Mouse (Mus musculus) olfactory bulb, adult 2 months (tissue): ENCODE measurements around the gene Mrpl45. TPM values are rescaled to one million over a fixed set of nuclear protein-coding genes. Genes with fewer than 3 reads are reported as not detected.
A peak's percentile ranks its signal among the peaks of the same experiment; 100 is the strongest.

ENCODE experiments used
- H3K27ac ChIP-seq: fragments of 200-500 bp; 2 replicates; pipeline ENCODE4 v1.5.1; 2012; ENCODE audit warnings: low read depth, low read length; ENCODE audit not compliant: insufficient read depth
- H3K4me1 ChIP-seq: fragments of 200-500 bp; 2 replicates; pipeline ENCODE4 v1.6.1; 2012; ENCODE audit warnings: low read length; ENCODE audit not compliant: control insufficient read depth, insufficient read depth
- H3K4me3 ChIP-seq: fragments of 200-500 bp; 2 replicates; pipeline ENCODE4 v1.5.1; 2012; ENCODE audit warnings: mild to moderate bottlenecking, low read depth, low read length, moderate library complexity; ENCODE audit not compliant: insufficient read depth
- CTCF ChIP-seq: fragments of 200-500 bp; IDR thresholded peaks from 2 replicates; pipeline ENCODE4 v1.5.1; 2012; ENCODE audit warnings: low read depth, mild to moderate bottlenecking, low read length, moderate library complexity; ENCODE audit not compliant: insufficient read depth
- POLR2A ChIP-seq: fragments of 200-500 bp; IDR thresholded peaks from 2 replicates; pipeline ENCODE4 v1.6.1; 2012; ENCODE audit warnings: mild to moderate bottlenecking, low read depth, low read length, moderate library complexity; ENCODE audit not compliant: insufficient read depth
- WGBS: fragments of 180-500 bp; shearing (Covaris S2); methylation state at CpG from one replicate; pipeline ENCODE4 v1.1.7; 2018; 5-methylcytosine and 5-hydroxymethylcytosine counted together
- polyA plus RNA-seq: library from polyadenylated mRNA; stranded (reverse); fragments of >200 nt; gene quantifications from 2 replicates; pipeline ENCODE4 v1.2.4, GENCODE M21; 2012; ENCODE audit warnings: low replicate concordance; ENCODE audit not compliant: missing spikeins, insufficient read depth, insufficient read length

Gene Mrpl45
- polyA plus RNA-seq, 1 experiment, result not detected

DNA sequence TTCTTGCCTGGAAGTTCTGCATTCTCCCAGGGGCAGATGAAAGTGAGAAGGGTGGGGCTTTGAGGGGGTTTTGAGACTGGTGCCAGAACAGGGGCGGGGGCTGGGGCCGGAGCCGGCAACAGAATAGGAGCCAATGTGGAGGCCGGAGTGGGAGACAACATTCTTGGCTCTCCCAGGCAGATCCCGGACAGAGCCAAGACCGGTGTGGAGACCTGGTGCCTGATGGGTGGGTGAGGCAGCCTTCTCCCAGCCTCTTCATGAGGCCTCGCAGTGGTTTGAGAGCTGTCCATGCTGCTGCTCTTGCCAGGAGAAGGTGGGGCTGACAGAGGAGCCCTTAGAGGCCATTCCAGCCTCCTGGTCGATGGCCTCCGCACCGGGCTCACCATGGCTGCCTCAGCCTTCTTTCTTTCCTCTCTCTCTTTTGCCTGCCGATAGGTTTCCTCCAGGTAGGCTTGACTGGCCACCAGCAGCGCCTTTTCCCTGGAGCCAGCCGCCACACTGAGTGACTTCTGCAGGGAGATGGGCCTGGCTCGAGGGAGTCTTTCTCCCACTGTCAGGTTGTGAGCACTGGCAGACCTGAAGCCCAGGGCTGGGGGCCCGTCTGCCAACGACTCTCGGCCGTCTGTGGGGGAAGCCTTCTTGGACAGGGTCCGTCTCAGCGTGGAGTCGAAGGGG lies 22.9 kb downstream of the Mrpl45 start:
- Histone ChIP-seq H3K27ac (no peak overlapping the region), H3K4me1 (peaks cover 15% of the 10 kb centered on the region), H3K4me3 (no peak overlapping the region)
- no peak for TF ChIP-seq CTCF
- TF ChIP-seq POLR2A, result no peak
- WGBS, result 49% methylated on average over 21 of the region's 21 CpGs

- Histone ChIP-seq H3K4me3 (no peak overlapping the region), H3K27ac (no peak overlapping the region), H3K4me1 (peaks cover 20% of the 10 kb centered on the region)
- TF ChIP-seq CTCF (no peak), POLR2A (no peak)
- WGBS, result 38% methylated on average over 17 of the region's 17 CpGs
These were observed 23.4 kb downstream of the Mrpl45 start for GRCm38 (mm10) chr11:97338977-97339315.

- 54% methylated on average over 8 of the region's 8 CpGs for WGBS
- peaks cover 15% of the 10 kb centered on the region for H3K4me1 ChIP-seq
- no peak overlapping the region for H3K4me3 ChIP-seq
- no peak overlapping the region for H3K27ac ChIP-seq
- TF ChIP-seq POLR2A (no peak), CTCF (no peak)
These were observed 27.7 kb downstream of the Mrpl45 start for GRCm38 (mm10) chr11:97343175-97343574.

DNA sequence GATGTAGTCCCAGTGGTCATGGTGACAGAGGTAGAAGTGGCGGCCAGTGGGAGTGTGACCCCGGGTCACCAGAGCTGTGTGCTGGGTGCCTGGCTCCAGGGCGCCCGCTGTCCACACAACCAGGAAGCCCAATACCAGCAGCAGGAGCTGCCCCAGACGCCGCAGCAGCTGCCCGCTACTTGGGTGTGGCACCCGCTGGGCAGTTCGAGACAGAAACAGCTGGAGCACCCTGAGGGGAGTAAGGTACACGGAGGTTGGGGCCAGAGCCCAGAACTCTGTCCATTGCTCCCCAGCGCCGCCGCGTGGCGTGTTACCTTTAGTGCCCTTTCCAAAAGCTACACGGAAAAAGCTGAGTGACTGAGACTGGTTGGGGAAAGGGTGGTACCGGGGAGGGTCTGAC lies 28.1 kb downstream of the Mrpl45 start:
- WGBS, result 38% methylated on average over 17 of the region's 17 CpGs
- Histone ChIP-seq H3K4me1 (peaks cover 10% of the 10 kb centered on the region), H3K4me3 (no peak overlapping the region), H3K27ac (no peak overlapping the region)
- TF ChIP-seq CTCF (no peak), POLR2A (no peak)

DNA sequence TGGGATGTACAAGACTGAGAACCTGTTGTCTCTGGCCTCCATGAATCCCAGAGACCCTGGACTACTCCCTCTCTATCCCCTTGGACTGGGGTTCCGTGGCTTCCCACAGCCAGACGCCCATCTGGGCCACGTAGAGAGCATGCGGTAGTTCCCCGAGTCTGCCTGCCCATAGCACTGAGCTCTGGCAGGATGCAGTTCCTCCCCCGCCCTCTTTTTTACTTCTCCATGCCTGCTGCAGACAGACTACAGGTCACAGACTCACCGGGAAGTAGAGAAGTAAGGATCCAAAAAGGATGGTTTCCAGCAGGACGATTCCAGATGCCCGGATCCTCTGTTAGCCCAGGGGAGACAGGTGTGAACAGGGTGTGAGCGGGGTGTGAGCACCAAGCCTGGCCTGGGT lies 29.9 kb downstream of the Mrpl45 start:
- peaks cover 15% of the 10 kb centered on the region for H3K4me1 ChIP-seq
- 85% methylated on average over 10 of the region's 10 CpGs for WGBS
- no peak overlapping the region for H3K27ac ChIP-seq
- H3K4me3 ChIP-seq, result no peak overlapping the region
- TF ChIP-seq POLR2A (no peak), CTCF (no peak)

DNA sequence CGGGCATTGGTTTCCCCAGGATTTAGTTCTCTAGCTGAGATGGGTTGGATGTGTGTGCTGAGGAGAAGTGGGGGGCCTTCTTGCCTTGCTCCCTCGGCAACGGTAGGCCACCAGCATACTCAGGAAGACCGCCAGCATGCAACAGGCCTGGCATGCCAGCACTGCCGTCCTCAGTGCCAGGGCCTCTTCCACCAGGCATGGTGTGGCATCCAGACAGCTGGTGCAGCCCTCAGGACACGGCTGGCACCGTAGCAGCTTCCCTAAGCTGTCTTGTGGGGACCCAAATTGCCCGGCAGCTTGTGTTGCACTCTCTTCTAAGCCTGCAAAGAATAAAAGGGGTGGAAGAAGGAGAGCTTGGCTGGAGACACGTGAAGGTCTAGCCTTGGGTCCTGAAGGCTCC lies 30.9 kb downstream of the Mrpl45 start:
- Histone ChIP-seq H3K27ac (no peak overlapping the region), H3K4me3 (no peak overlapping the region), H3K4me1 (peaks cover 19% of the 10 kb centered on the region)
- TF ChIP-seq CTCF (no peak), POLR2A (no peak)
- 56% methylated on average over 9 of the region's 9 CpGs for WGBS

DNA sequence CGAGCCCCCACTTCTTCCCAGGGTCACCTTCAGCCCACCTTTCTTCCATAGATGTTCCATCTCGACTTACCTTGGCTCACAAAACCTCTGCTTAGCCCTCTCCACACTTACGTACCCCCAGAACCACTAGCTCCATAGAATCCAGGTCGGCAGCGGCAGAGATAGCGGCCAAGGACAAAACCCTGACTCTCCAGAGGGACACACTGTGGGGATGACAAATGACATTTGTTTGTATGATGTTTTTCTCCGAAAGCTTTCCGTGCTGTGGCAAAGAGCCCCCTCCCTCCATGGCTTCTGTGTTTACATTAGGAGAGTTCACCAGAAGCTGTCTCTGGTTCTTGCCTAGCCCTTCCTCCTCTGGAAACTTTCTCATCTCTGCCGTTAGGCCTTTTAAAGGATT lies 31.8 kb downstream of the Mrpl45 start:
- WGBS, result 92% methylated on average over 9 of the region's 9 CpGs
- Histone ChIP-seq H3K27ac (no peak overlapping the region), H3K4me1 (peaks cover 22% of the 10 kb centered on the region), H3K4me3 (no peak overlapping the region)
- TF ChIP-seq POLR2A, result no peak
- TF ChIP-seq CTCF, result no peak

DNA sequence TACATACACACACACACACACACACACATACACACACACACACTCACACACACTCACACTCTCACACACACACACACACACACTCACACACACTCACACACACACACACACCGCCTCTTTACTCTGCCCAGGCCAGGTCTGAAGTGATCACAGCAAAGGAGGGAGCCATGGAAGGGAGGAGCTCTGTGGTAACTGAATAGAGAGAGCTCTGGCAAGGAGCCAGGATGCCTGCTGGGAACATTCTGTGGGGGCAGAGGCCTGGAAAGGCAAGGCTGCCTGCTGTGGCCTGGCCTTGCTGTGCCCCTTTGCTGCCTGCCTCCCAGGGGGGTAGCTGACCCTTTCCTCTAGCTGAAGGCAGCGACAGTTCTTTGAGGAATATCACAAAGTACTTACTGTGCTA lies 34.5 kb downstream of the Mrpl45 start:
- no peak for TF ChIP-seq POLR2A
- no peak overlapping the region for H3K4me3 ChIP-seq
- 0 out of 2 replicates have a peak overlapping the region, but pooled peaks have one; percentile 29 for H3K27ac ChIP-seq
- 21% methylated on average over 2 of the region's 2 CpGs for WGBS
- peaks cover 19% of the 10 kb centered on the region for H3K4me1 ChIP-seq

GRCm38 (mm10) chr11:97352027-97352684 lies 36.6 kb downstream of the Mrpl45 start, which contains the start of gene Gpr179:
Gene Gpr179, minus strand, starts transcription at chr11:97352077.
- no peak within 1 kb of the TSS for H3K27ac ChIP-seq
- H3K4me3 ChIP-seq, result no peak within 1 kb of the TSS
- TF ChIP-seq POLR2A (no peak), CTCF (no peak)
- 51% methylated on average over 3 of the region's 3 CpGs for WGBS
- H3K4me1 ChIP-seq, result peaks cover 19% of the 10 kb centered on the region
